Mouse (Mus musculus) G1E (cell line): ENCODE measurements around the gene 9430015G10Rik.

Experiments used
- CTCF ChIP-seq: IDR thresholded peaks from 2 replicates; pipeline ENCODE4 v1.5.1; 2012; ENCODE audit warnings: low read depth, low read length, inconsistent platforms, mixed read lengths
- GATA1 ChIP-seq: IDR thresholded peaks from 2 replicates; pipeline ENCODE4 v1.6.1; 2012; ENCODE audit warnings: borderline replicate concordance, low read length, inconsistent platforms, mixed read lengths
- GATA2 ChIP-seq: IDR thresholded peaks from 2 replicates; pipeline ENCODE4 v1.6.1; 2012; ENCODE audit warnings: low read depth, low read length, inconsistent platforms, borderline replicate concordance
- POLR2AphosphoS5 ChIP-seq: IDR thresholded peaks from 2 replicates; pipeline ENCODE4 v1.6.1; 2012; ENCODE audit warnings: low read depth, low read length, inconsistent platforms; ENCODE audit not compliant: insufficient replicate concordance
- TAL1 ChIP-seq: conservative IDR thresholded peaks from 2 replicates; pipeline ENCODE4 v1.6.1; 2012; ENCODE audit warnings: low read depth, low read length, inconsistent platforms, mixed read lengths

GRCm38 (mm10) chr4:156136285-156137100 lies 26.7 kb downstream of the 9430015G10Rik start:
- TF ChIP-seq CTCF, result no peak
- TF ChIP-seq GATA1, result no peak
- no peak for TF ChIP-seq POLR2AphosphoS5
- TF ChIP-seq TAL1, result no peak
- TF ChIP-seq GATA2, result no peak
